11 mouse cellular contexts compared by ENCODE assay signal in genomic region chr13:53262509-53263250, GRCm38 (mm10). TPM values are rescaled to one million over a fixed set of nuclear protein-coding genes. Genes with fewer than 3 reads are reported as not detected.
DNase-seq lines count a peak whose midpoint lies in the region; ATAC-seq and TF ChIP-seq lines count a peak whose summit lies in the region.
"Had no signal": no experiment of that assay in that cellular context is flagged by ENCODE, and none has a peak within 500 bp of the region (broad histone marks: within the 10 kb centered on the region; RNA-seq: fewer than 3 reads in every experiment).

No protein-coding gene starts in this region.

- no peaks in the 10 kb centered on the region for H3K9me3 ChIP-seq in limb, embryonic 12.5 days
- no peaks in the 10 kb centered on the region for H3K9me3 ChIP-seq in midbrain, postnatal 0 days (ENCODE audit: low read length)
- H3K9me3 ChIP-seq: forebrain, embryonic 15.5 days had no signal

- H3K4me1 ChIP-seq in spleen, adult 2 months (ENCODE audit: control insufficient read depth, insufficient read depth, insufficient read length): peaks cover 2% of the 10 kb centered on the region; the same call in 1 of the 2 replicates
- H3K4me1 ChIP-seq in limb, embryonic 12.5 days (replicated peaks): peaks cover 89% of the 10 kb centered on the region
- no peaks in the 10 kb centered on the region for H3K4me1 ChIP-seq in midbrain, postnatal 0 days (ENCODE audit: insufficient read depth, low read length)

- WGBS in spleen, adult 2 months: 76% methylated on average over 16 of the region's 16 CpGs
- 62% methylated on average over 16 of the region's 16 CpGs for WGBS in limb, embryonic 12.5 days
- WGBS in midbrain, postnatal 0 days: 79% methylated on average over 16 of the region's 16 CpGs

- no peak overlapping the region for H3K9ac ChIP-seq in limb, embryonic 12.5 days (replicated peaks)
- H3K9ac ChIP-seq in midbrain, postnatal 0 days (replicated peaks; ENCODE audit: low read length, poor library complexity, severe bottlenecking): no peak overlapping the region
- H3K9ac ChIP-seq: forebrain, embryonic 15.5 days; hindbrain, embryonic 14.5 days had no signal

- H3K27ac ChIP-seq in spleen, adult 2 months (ENCODE audit: insufficient read depth, low read length): peak overlapping the region; percentile 38; the same call in 1 of the 2 replicates
- peak overlapping the region; percentile 41; the same call in 1 of the 2 replicates for H3K27ac ChIP-seq in limb, embryonic 12.5 days
- no peak overlapping the region for H3K27ac ChIP-seq in midbrain, postnatal 0 days (ENCODE audit: low read depth, low read length)
- H3K27ac ChIP-seq: forebrain, embryonic 15.5 days; hindbrain, embryonic 14.5 days had no signal

- TF ChIP-seq CTCF in spleen, adult 2 months (IDR thresholded peaks at IDR 0.05; ENCODE audit: extremely low read depth, insufficient read depth, insufficient read length, insufficient replicate concordance): no peak
- no peak for TF ChIP-seq CTCF in midbrain, postnatal 0 days (IDR thresholded peaks at IDR 0.05)

- no peak overlapping the region for H3K4me2 ChIP-seq in limb, embryonic 12.5 days
- H3K4me2 ChIP-seq in midbrain, postnatal 0 days (ENCODE audit: low read depth, low read length, poor library complexity, severe bottlenecking): no peak overlapping the region
- H3K4me2 ChIP-seq: forebrain, embryonic 15.5 days; hindbrain, embryonic 14.5 days had no signal

- no peak overlapping the region for H3K4me3 ChIP-seq in spleen, adult 2 months (ENCODE audit: extremely low read depth, insufficient read depth, insufficient read length)
- no peak overlapping the region for H3K4me3 ChIP-seq in limb, embryonic 12.5 days (replicated peaks)
- no peak overlapping the region for H3K4me3 ChIP-seq in midbrain, postnatal 0 days (ENCODE audit: low read depth, low read length)
- H3K4me3 ChIP-seq: forebrain, embryonic 15.5 days had no signal

- TF ChIP-seq POLR2A in spleen, adult 2 months (IDR thresholded peaks at IDR 0.05; ENCODE audit: low read depth, low read length): no peak

- peak; percentile 41 to 79 for DNase-seq in adrenal gland, adult (ENCODE audit: inconsistent age in 2 of 2, low spot score in 1 of 2)
- no peak for DNase-seq in adrenal gland, postnatal 25 days
- DNase-seq in spleen, adult 2 months (ENCODE audit: low read depth in 1 of 2, low spot score in 2 of 2): no peak
- no peak for DNase-seq in spleen, postnatal 10 days (ENCODE audit: low spot score in 2 of 2)
- DNase-seq in midbrain, postnatal 0 days (ENCODE audit: low spot score): no peak
- no peak for DNase-seq in layer of hippocampus, adult 18-20 months (ENCODE audit: low spot score in 2 of 2)

- no peaks in the 10 kb centered on the region for H3K27me3 ChIP-seq in spleen, adult 2 months (ENCODE audit: control insufficient read depth, insufficient read depth, low read length)
- H3K27me3 ChIP-seq in limb, embryonic 12.5 days: no peaks in the 10 kb centered on the region
- H3K27me3 ChIP-seq in midbrain, postnatal 0 days (ENCODE audit: insufficient read depth, low read length): no peaks in the 10 kb centered on the region
- H3K27me3 ChIP-seq: forebrain, embryonic 15.5 days had no signal

- no peak for ATAC-seq in limb, embryonic 12.5 days (ENCODE audit: insufficient number of reproducible peaks, insufficient read depth, low FRiP score, low TSS enrichment, low read depth)
- ATAC-seq in midbrain, postnatal 0 days (ENCODE audit: low FRiP score): no peak
- ATAC-seq in activated CD4-positive, CD25-positive, alpha-beta regulatory T cell, adult 4 months: no peak
- ATAC-seq: forebrain, embryonic 15.5 days had no signal

- H3K36me3 ChIP-seq in spleen, adult 2 months (ENCODE audit: control insufficient read depth, insufficient read depth, low read length): no peaks in the 10 kb centered on the region
- no peaks in the 10 kb centered on the region for H3K36me3 ChIP-seq in limb, embryonic 12.5 days
- no peaks in the 10 kb centered on the region for H3K36me3 ChIP-seq in midbrain, postnatal 0 days (ENCODE audit: insufficient read depth, low read length)
- H3K36me3 ChIP-seq: forebrain, embryonic 15.5 days had no signal

RNA-seq across cellular contexts. Expression of gene Ror2, which starts 23.2 kb away (rescaled TPM):
- 6.7 and 7.8 TPM in 2 replicates for total RNA-seq in adrenal gland, postnatal 25 days (2021)
- polyA plus RNA-seq in spleen, adult 2 months (2012; rRNA removed): 2.3 and 3.3 TPM in 2 replicates
- 44.2 and 45.2 TPM in 2 replicates for polyA plus RNA-seq in limb, embryonic 12.5 days (2016; fragmentation: Nextera tagmentation; extraction: Ambion mirVana)
- total RNA-seq in midbrain, postnatal 0 days (2014; rRNA removed): 5.2 and 5.8 TPM in 2 replicates
- polyA plus RNA-seq in midbrain, postnatal 0 days (2015; fragmentation: Nextera tagmentation; extraction: Ambion mirVana): 2.0 TPM in 2 replicates
- polyA plus RNA-seq in activated CD4-positive, CD25-positive, alpha-beta regulatory T cell, adult 4 months (2017; shearing (Covaris generic)): not detected
- total RNA-seq in layer of hippocampus, adult 18-20 months (2021): under 1 TPM; 0.57 to 0.91 TPM
- total RNA-seq: MEL had no signal

Comparison
In these comparisons a context has a peak if more than half of its experiments do, and no peak if none do; other contexts are left out.
1. DNase-seq: peak in adrenal gland, adult (2 of 2); none in adrenal gland, postnatal 25 days (single experiment), spleen, adult 2 months (0 of 2), spleen, postnatal 10 days (0 of 2), midbrain, postnatal 0 days (single experiment) and layer of hippocampus, adult 18-20 months (0 of 2).
2. RNA of gene Ror2, which starts 23.2 kb away (polyA plus RNA-seq): 44.2 to 45.2 TPM in limb, embryonic 12.5 days; 2.3 to 3.3 TPM in spleen, adult 2 months, 2.0 TPM in midbrain, postnatal 0 days and not detected in activated CD4-positive, CD25-positive, alpha-beta regulatory T cell, adult 4 months; every median in the first group is over 10 times any median in the second.